Mouse (Mus musculus) olfactory bulb, adult 2 months (tissue): ENCODE data around the gene Mdm4.

Experiments used
- CTCF ChIP-seq: fragments of 200-500 bp; IDR thresholded peaks from 2 replicates; pipeline ENCODE4 v1.5.1; 2012; ENCODE audit warnings: low read depth, mild to moderate bottlenecking, low read length, moderate library complexity; ENCODE audit not compliant: insufficient read depth
- POLR2A ChIP-seq: fragments of 200-500 bp; IDR thresholded peaks from 2 replicates; pipeline ENCODE4 v1.6.1; 2012; ENCODE audit warnings: mild to moderate bottlenecking, low read depth, low read length, moderate library complexity; ENCODE audit not compliant: insufficient read depth

GRCm38 (mm10) chr1:133013331-133013730 lies 17.0 kb downstream of the Mdm4 start:
- TF ChIP-seq CTCF (no peak), POLR2A (no peak)
